Mouse (Mus musculus) splenic B cell, adult 2 months (primary cell): Measurements from ENCODE around the gene Jmjd8.
"Not testable (repeated sequence)": the region's sequence is repeated elsewhere in the genome, so short reads cannot be mapped to it uniquely, and the experiment has no call there.

Experiments used
- DNase-seq: peaks from one replicate; pipeline ENCODE4 v3.0.0-alpha.2; 2011; ENCODE audit warnings: low read depth, low spot score
- H3K27me3 ChIP-seq: 2 replicates; pipeline ENCODE4 v1.6.1; 2012; ENCODE audit warnings: mild to moderate bottlenecking, low read length, moderate library complexity, mixed read lengths; ENCODE audit not compliant: control insufficient read depth, poor library complexity, insufficient read depth, severe bottlenecking
- H3K36me3 ChIP-seq: 2 replicates; pipeline ENCODE4 v1.6.1; 2012; ENCODE audit warnings: mild to moderate bottlenecking, low read length, moderate library complexity, mixed read lengths; ENCODE audit not compliant: control insufficient read depth, poor library complexity, insufficient read depth, severe bottlenecking

Jmjd8 gene

GRCm38 (mm10) chr17:25869954-25870353 is 41.3 kb downstream of the Jmjd8 start:
- Histone ChIP-seq H3K27me3 (no peaks in the 10 kb centered on the region), H3K36me3 (no peaks in the 10 kb centered on the region)
- no peak for DNase-seq

- H3K27me3 ChIP-seq, DNase-seq, H3K36me3 ChIP-seq: not testable (repeated sequence)
Measured at GRCm38 (mm10) chr17:25871566-25871965, 42.9 kb downstream of the Jmjd8 start.

DNA sequence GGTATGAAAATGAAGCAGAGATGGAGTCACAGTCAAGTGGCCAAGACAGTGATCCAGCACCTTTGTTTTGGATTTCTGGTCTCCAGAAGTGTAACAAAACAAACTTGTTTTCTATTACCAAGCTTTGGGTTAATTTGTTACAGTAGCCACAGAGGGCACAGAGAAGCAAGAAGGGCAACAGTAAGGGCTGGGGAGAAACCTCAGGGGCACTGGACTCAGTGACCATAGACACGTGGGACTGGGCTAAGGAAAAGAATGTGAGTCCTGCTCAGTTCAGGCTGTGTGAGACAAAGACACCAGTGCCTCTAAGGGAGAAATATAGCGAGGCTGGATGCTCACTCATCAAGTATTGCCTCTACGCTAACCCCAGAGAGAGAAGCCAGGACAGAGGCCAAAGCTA is 44.0 kb downstream of the Jmjd8 start:
- Histone ChIP-seq H3K27me3 (no peaks in the 10 kb centered on the region), H3K36me3 (no peaks in the 10 kb centered on the region)
- DNase-seq: no peak

- no peak for DNase-seq
- H3K27me3 ChIP-seq: no peaks in the 10 kb centered on the region
- H3K36me3 ChIP-seq: no peaks in the 10 kb centered on the region; the same call in 1 of the 2 replicates
Measured at GRCm38 (mm10) chr17:25873405-25874147, 44.9 kb downstream of the Jmjd8 start.

GRCm38 (mm10) chr17:25874148-25874720 is 45.6 kb downstream of the Jmjd8 start:
- DNase-seq: no peak
- H3K27me3 ChIP-seq: no peaks in the 10 kb centered on the region
- no peaks in the 10 kb centered on the region; the same call in 1 of the 2 replicates for H3K36me3 ChIP-seq

GRCm38 (mm10) chr17:25874721-25875170 is 46.1 kb downstream of the Jmjd8 start, which contains the start of gene Mettl26:
TSS of gene Mettl26 (plus strand) at chr17:25875074.
- DNase-seq: peak; percentile 96
- no peaks in the 10 kb centered on the region for H3K27me3 ChIP-seq

GRCm38 (mm10) chr17:25875171-25876136 is 46.8 kb downstream of the Jmjd8 start:
- peak; percentile 84 for DNase-seq
- Histone ChIP-seq H3K36me3 (no peaks in the 10 kb centered on the region; the same call in 1 of the 2 replicates), H3K27me3 (no peaks in the 10 kb centered on the region)

More at GRCm38 (mm10) chr17:25874721-25875170, 46.1 kb downstream of the Jmjd8 start, which contains the start of gene Mettl26:
- H3K36me3 ChIP-seq: no peaks in the 10 kb centered on the region; the same call in 1 of the 2 replicates

DNA sequence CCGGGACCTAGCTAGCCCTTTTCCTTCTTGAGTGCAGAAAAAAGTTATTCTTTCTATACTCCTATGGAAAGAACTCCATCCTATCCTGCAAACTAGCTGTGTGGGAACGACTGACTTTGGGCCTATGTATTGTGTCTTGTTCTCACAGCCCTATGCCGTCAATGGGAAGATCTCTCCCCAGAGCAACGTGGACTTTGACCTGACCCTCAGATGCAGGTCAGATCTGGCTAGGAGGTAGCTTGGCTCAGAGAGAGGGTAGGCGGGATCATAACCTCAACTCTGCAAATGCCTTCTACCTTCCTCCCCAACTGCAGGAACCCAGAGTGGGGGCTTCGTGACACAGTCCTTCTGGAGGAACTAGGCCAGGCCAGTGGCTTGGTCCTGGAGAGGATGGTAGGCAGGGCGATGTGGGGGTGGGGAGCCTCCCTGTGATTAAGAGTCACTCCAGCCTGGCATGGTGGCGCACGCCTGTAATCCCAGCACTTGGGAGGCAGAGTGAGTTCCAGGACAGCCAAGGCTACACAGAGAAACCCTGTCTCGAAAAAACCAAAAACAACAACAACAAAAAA is 47.8 kb downstream of the Jmjd8 start:
- no peak for DNase-seq
- Histone ChIP-seq H3K36me3 (no peaks in the 10 kb centered on the region; the same call in 1 of the 2 replicates), H3K27me3 (no peaks in the 10 kb centered on the region)

DNA sequence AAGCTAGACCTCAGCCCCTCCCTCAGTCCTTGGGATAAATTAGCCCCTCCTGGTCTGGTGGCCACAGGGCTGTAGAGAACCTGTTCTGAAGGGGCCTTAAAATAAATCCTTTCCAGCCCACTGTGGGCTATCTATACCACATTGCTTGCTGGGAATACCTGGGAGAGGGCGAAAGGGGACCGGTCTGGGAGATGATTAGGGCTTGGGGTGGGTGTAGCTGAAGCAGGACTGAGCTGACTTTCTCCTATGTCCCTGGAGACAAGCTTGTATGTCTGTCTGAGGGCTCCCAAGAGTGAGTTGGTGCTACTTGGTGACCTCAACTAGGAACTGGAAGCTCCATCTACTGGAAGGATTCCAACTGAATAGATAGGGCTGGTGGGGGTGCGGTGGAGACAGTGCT is 48.4 kb downstream of the Jmjd8 start:
- Histone ChIP-seq H3K36me3 (no peaks in the 10 kb centered on the region; the same call in none of the 2 replicates), H3K27me3 (no peaks in the 10 kb centered on the region)
- no peak for DNase-seq

- DNase-seq: no peak
- H3K27me3 ChIP-seq: no peaks in the 10 kb centered on the region
- H3K36me3 ChIP-seq: no peaks in the 10 kb centered on the region; the same call in none of the 2 replicates
Measured at GRCm38 (mm10) chr17:25877741-25878610, 49.3 kb downstream of the Jmjd8 start.

- DNase-seq: no peak
- H3K27me3 ChIP-seq: no peaks in the 10 kb centered on the region
- no peaks in the 10 kb centered on the region; the same call in none of the 2 replicates for H3K36me3 ChIP-seq
Measured at GRCm38 (mm10) chr17:25878611-25879180, 50.0 kb downstream of the Jmjd8 start.

- Histone ChIP-seq H3K36me3 (no peaks in the 10 kb centered on the region; the same call in none of the 2 replicates), H3K27me3 (no peaks in the 10 kb centered on the region)
- DNase-seq: no peak
Measured at GRCm38 (mm10) chr17:25879261-25879660, 50.6 kb downstream of the Jmjd8 start.

DNA sequence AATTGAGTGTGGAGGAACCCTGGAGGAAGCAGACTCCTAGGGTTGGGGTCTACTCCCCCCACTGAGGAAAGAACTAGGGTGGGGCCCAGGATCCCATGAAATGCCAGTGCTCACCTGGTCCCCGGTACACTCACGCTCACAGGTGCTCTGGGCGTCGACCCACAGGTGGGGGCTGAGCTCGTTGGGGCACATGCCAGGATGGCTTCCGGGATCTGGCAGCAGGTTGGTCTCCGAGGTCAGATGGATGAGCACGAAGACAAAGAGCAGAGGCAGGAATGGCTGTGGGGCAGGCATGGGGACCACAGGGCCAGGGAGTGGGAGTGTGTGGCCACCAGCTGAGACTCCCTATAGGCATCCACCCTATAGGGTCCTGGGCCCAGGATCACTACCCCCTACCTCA is 51.1 kb downstream of the Jmjd8 start:
- Histone ChIP-seq H3K27me3 (no peaks in the 10 kb centered on the region), H3K36me3 (no peaks in the 10 kb centered on the region; the same call in none of the 2 replicates)
- DNase-seq: no peak
